Mouse (Mus musculus): ENCODE results near the gene Mycn. TPM values are rescaled to one million over a fixed set of nuclear protein-coding genes. Genes with fewer than 3 reads are reported as not detected.

Mycn gene
- polyA plus RNA-seq (2021; fragmentation: Nextera tagmentation), result 4.5 and 6.7 TPM in 2 replicates
- long read RNA-seq, experiment 1, transcript Mycn-201 (3 exons, 2,674 nt), result major isoform, 10 of 17 reads
- long read RNA-seq, experiment 1, partial matches to known transcripts, result 0 of 17 reads
- long read RNA-seq, experiment 1, other reads (novel, unspliced or antisense), result 3 of 17 reads
- long read RNA-seq, experiment 2, transcript Mycn-202 (2 exons, 2,522 nt), result minor isoform, 17 of 71 reads
- long read RNA-seq, experiment 2, transcript Mycn-201 (3 exons, 2,674 nt), result major isoform, 51 of 71 reads
- long read RNA-seq, experiment 2, partial matches to known transcripts, result 1 of 71 reads
- long read RNA-seq, experiment 2, other reads (novel, unspliced or antisense), result 2 of 71 reads

GRCm38 (mm10) chr12:12941661-12942363 is at the start of gene Mycn:
Gene Mycn (minus strand): TSS chr12:12941914.

Data from layer of hippocampus, adult 6 months (tissue).